Mouse (Mus musculus): ENCODE results near the gene Klhl29. TPM values are rescaled to one million over a fixed set of nuclear protein-coding genes. Genes with fewer than 3 reads are reported as not detected.

The Klhl29 gene
- polyA plus RNA-seq, 1 experiment from 2014 or later: 9.5 TPM

GRCm38 (mm10) chr12:5191206-5191605 lies 184.3 kb downstream of the Klhl29 start:
- H3K27me3 ChIP-seq (ENCODE audit: control insufficient read depth, insufficient read depth, low read length): no peaks in the 10 kb centered on the region
- no peak overlapping the region for H3K4me3 ChIP-seq (replicated peaks; ENCODE audit: low read depth, low read length)
- no peaks in the 10 kb centered on the region for H3K9me3 ChIP-seq (ENCODE audit: control insufficient read depth, low read length)
- H3K27ac ChIP-seq (replicated peaks; ENCODE audit: low read depth, low read length): no peak overlapping the region
- DNase-seq: no peak
- peaks cover 44% of the 10 kb centered on the region for H3K4me1 ChIP-seq (ENCODE audit: control insufficient read depth, insufficient read depth, low read length)
- WGBS: 65% methylated on average over 4 of the region's 4 CpGs
- no peaks in the 10 kb centered on the region for H3K36me3 ChIP-seq (ENCODE audit: control insufficient read depth, insufficient read depth, low read length)
- ATAC-seq (ENCODE audit: low FRiP score, low TSS enrichment): no peak
- no peak overlapping the region for H3K4me2 ChIP-seq (ENCODE audit: low read length)
- no peak overlapping the region for H3K9ac ChIP-seq (replicated peaks; ENCODE audit: low read length)

DNA sequence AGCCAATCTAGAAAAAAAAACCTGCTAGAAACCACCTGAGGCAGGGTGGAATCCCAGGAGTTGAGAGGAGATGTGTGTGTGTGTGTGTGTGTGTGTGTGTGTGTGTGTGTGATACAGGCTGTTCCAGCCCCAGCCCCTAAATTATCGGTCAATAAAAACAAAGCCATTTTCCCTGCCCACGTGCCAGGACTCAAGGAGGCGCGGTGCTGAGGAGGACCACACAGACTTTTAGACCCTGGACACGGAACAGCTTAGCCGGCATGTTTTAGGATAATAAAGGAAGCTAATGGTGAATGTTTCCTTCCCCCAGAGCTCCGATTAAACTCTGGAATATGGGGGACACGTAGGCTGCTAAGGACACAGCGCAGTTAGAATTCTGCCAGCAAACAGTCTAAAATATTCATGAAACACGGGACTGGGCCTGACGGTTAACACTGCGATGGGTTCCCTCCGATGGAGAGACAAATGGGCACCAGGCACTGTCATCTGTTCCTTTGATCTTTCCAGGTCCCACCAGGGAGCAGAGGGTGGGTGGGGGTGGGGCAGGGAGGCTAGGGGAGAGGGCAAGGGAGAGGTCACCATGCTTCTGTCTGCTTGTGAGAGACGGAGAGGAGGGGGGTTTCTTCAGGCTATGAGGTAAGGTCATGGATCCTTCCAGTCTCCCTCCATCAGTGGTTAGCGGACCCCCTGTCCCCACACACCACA lies 185.9 kb downstream of the Klhl29 start:
- no peak overlapping the region for H3K9ac ChIP-seq (replicated peaks; ENCODE audit: low read length)
- H3K27me3 ChIP-seq (ENCODE audit: control insufficient read depth, insufficient read depth, low read length): no peaks in the 10 kb centered on the region
- WGBS: 19% methylated on average over 15 of the region's 15 CpGs
- H3K4me1 ChIP-seq (ENCODE audit: control insufficient read depth, insufficient read depth, low read length): peaks cover 44% of the 10 kb centered on the region
- H3K4me3 ChIP-seq (replicated peaks; ENCODE audit: low read depth, low read length): no peak overlapping the region
- peak overlapping the region; percentile 55 for H3K27ac ChIP-seq (replicated peaks; ENCODE audit: low read depth, low read length)
- H3K4me2 ChIP-seq (ENCODE audit: low read length): no peak overlapping the region
- ATAC-seq (ENCODE audit: low FRiP score, low TSS enrichment): peak; percentile 28
- no peaks in the 10 kb centered on the region for H3K36me3 ChIP-seq (ENCODE audit: control insufficient read depth, insufficient read depth, low read length)
- no peaks in the 10 kb centered on the region for H3K9me3 ChIP-seq (ENCODE audit: control insufficient read depth, low read length)
- DNase-seq: peak; percentile 63

DNA sequence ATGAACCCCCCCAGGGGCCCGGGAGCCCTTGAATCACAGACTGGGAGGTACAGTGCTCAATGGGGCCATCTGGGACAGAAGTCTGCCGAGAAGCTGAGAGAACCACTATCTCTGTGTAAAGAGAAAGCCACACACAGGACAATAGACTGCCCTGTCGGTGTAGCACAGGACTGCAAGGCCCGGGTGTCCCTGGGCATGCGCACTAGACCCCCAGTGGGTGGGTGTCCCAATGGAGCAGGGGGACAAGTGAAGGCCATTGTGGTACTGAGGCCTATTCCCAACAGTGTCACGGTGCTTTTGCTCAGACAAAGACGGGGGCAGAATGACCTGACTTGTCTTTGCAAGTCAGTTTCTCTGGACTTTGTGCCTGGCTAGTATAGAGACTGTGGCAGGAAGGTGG lies 186.6 kb downstream of the Klhl29 start:
- Histone ChIP-seq H3K9me3 (ENCODE audit: control insufficient read depth, low read length) (no peaks in the 10 kb centered on the region), H3K27ac (replicated peaks; ENCODE audit: low read depth, low read length) (peak overlapping the region; percentile 14; the same call in 1 of the 2 replicates), H3K4me1 (ENCODE audit: control insufficient read depth, insufficient read depth, low read length) (peaks cover 44% of the 10 kb centered on the region), H3K9ac (replicated peaks; ENCODE audit: low read length) (no peak overlapping the region), H3K27me3 (ENCODE audit: control insufficient read depth, insufficient read depth, low read length) (no peaks in the 10 kb centered on the region), H3K36me3 (ENCODE audit: control insufficient read depth, insufficient read depth, low read length) (no peaks in the 10 kb centered on the region), H3K4me2 (ENCODE audit: low read length) (no peak overlapping the region), H3K4me3 (replicated peaks; ENCODE audit: low read depth, low read length) (no peak overlapping the region)
- ATAC-seq (ENCODE audit: low FRiP score, low TSS enrichment) (peak; percentile 46), DNase-seq (peak; percentile 53)
- WGBS: 18% methylated on average over 7 of the region's 7 CpGs

DNA sequence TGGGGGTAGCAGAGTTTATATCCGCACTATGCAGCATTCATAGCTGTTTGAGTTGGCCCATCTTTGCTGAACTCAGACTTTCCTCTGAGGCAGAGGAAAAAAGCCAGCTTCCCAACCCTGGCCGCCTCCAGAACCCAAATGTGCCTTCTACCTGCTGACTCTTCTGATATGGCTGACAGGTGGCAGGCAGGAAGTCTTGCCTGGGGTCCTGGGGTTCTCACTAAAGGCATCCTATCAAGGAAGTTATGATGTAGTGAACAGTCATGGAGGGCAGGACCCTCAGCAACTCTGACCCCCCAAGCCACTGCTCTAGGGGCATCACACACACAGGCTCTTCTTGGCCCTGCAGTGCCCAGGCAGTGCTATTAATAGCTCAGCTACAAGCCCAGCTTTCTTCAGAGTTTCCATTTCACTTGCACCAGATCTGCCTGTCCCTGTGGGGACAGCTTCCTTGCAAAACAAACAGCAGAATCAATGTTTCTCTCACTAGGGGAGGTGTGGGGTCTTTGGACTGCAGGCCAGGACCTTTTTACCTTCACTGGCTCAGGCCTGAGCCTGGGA lies 187.6 kb downstream of the Klhl29 start:
- ATAC-seq (ENCODE audit: low FRiP score, low TSS enrichment): no peak
- WGBS: 95% methylated on average over 2 of the region's 2 CpGs
- no peak overlapping the region for H3K27ac ChIP-seq (replicated peaks; ENCODE audit: low read depth, low read length)

DNA sequence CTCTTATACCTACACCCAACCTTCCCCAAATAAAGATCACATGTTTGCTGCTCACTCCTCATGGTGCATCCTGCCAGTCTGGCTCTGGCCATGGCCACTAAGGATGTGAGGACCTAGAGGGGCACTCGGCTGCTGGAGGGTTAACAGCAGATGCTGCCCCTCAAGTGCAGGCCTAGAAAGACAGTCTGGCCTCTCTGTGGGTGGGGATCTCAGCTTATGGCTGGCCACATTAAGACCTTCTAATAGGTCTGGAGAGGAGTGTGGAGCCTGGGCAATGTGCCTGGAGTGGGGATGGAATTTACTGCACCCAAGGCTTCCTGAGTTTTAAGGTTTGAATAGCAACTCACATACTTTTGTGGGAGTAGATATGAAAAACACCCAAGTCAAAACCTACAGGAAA lies 188.8 kb downstream of the Klhl29 start:
- WGBS: 81% methylated on average over 1 of the region's 1 CpGs
- no peak for ATAC-seq (ENCODE audit: low FRiP score, low TSS enrichment)
- no peak overlapping the region for H3K4me3 ChIP-seq (replicated peaks; ENCODE audit: low read depth, low read length)

More for the DNA sequence above, 187.6 kb downstream of the Klhl29 start:
- Histone ChIP-seq H3K4me3 (replicated peaks; ENCODE audit: low read depth, low read length) (no peak overlapping the region), H3K9ac (replicated peaks; ENCODE audit: low read length) (no peak overlapping the region), H3K4me1 (ENCODE audit: control insufficient read depth, insufficient read depth, low read length) (peaks cover 50% of the 10 kb centered on the region), H3K4me2 (ENCODE audit: low read length) (no peak overlapping the region), H3K9me3 (ENCODE audit: control insufficient read depth, low read length) (no peaks in the 10 kb centered on the region), H3K27me3 (ENCODE audit: control insufficient read depth, insufficient read depth, low read length) (no peaks in the 10 kb centered on the region), H3K36me3 (ENCODE audit: control insufficient read depth, insufficient read depth, low read length) (no peaks in the 10 kb centered on the region)
- DNase-seq: no peak

DNA sequence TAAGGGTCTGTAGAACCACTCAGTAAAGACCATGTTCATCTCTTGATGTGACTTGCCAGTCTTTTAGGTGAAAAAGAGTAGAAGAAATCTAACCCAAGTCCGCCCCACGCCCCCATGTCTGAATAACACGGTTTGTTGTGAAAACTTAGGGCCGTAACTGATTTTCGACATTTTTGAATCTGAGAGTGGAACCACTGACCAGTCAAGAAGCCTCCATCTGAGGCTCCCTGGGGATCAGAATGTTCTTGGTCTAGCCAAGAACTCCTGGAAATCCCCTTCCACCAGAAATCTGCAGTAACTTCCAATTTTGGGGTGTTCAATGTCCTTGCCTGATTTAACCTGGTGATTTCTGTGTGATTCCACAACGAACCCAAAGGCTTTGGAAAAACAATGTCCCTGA lies 189.9 kb downstream of the Klhl29 start:
- no peak overlapping the region for H3K4me2 ChIP-seq (ENCODE audit: low read length)
- no peak for ATAC-seq (ENCODE audit: low FRiP score, low TSS enrichment)
- WGBS: 93% methylated on average over 6 of the region's 6 CpGs
- peaks cover 43% of the 10 kb centered on the region for H3K4me1 ChIP-seq (ENCODE audit: control insufficient read depth, insufficient read depth, low read length)
- H3K4me3 ChIP-seq (replicated peaks; ENCODE audit: low read depth, low read length): no peak overlapping the region
- no peak for DNase-seq
- H3K27me3 ChIP-seq (ENCODE audit: control insufficient read depth, insufficient read depth, low read length): no peaks in the 10 kb centered on the region
- no peaks in the 10 kb centered on the region for H3K9me3 ChIP-seq (ENCODE audit: control insufficient read depth, low read length)
- H3K27ac ChIP-seq (replicated peaks; ENCODE audit: low read depth, low read length): no peak overlapping the region
- no peaks in the 10 kb centered on the region for H3K36me3 ChIP-seq (ENCODE audit: control insufficient read depth, insufficient read depth, low read length)
- H3K9ac ChIP-seq (replicated peaks; ENCODE audit: low read length): no peak overlapping the region

More for the DNA sequence above, 188.8 kb downstream of the Klhl29 start:
- Histone ChIP-seq H3K9ac (replicated peaks; ENCODE audit: low read length) (no peak overlapping the region), H3K27ac (replicated peaks; ENCODE audit: low read depth, low read length) (no peak overlapping the region), H3K4me2 (ENCODE audit: low read length) (no peak overlapping the region), H3K27me3 (ENCODE audit: control insufficient read depth, insufficient read depth, low read length) (no peaks in the 10 kb centered on the region), H3K36me3 (ENCODE audit: control insufficient read depth, insufficient read depth, low read length) (no peaks in the 10 kb centered on the region), H3K4me1 (ENCODE audit: control insufficient read depth, insufficient read depth, low read length) (peaks cover 47% of the 10 kb centered on the region), H3K9me3 (ENCODE audit: control insufficient read depth, low read length) (no peaks in the 10 kb centered on the region)
- DNase-seq: no peak

GRCm38 (mm10) chr12:5182586-5182985 lies 192.9 kb downstream of the Klhl29 start:
- DNase-seq (no peak), ATAC-seq (ENCODE audit: low FRiP score, low TSS enrichment) (no peak)
- no peaks in the 10 kb centered on the region for H3K9me3 ChIP-seq (ENCODE audit: control insufficient read depth, low read length)
- H3K4me3 ChIP-seq (replicated peaks; ENCODE audit: low read depth, low read length): no peak overlapping the region
- no peaks in the 10 kb centered on the region for H3K27me3 ChIP-seq (ENCODE audit: control insufficient read depth, insufficient read depth, low read length)
- WGBS: 80% methylated on average over 4 of the region's 4 CpGs
- no peak overlapping the region for H3K4me2 ChIP-seq (ENCODE audit: low read length)
- no peaks in the 10 kb centered on the region for H3K36me3 ChIP-seq (ENCODE audit: control insufficient read depth, insufficient read depth, low read length)
- H3K4me1 ChIP-seq (ENCODE audit: control insufficient read depth, insufficient read depth, low read length): peaks cover 20% of the 10 kb centered on the region
- H3K27ac ChIP-seq (replicated peaks; ENCODE audit: low read depth, low read length): 0 out of 2 replicates have a peak overlapping the region, but pooled peaks have one; percentile 27
- H3K9ac ChIP-seq (replicated peaks; ENCODE audit: low read length): no peak overlapping the region

GRCm38 (mm10) chr12:5182165-5182564 lies 193.3 kb downstream of the Klhl29 start:
- no peak overlapping the region for H3K4me2 ChIP-seq (ENCODE audit: low read length)
- peaks cover 20% of the 10 kb centered on the region for H3K4me1 ChIP-seq (ENCODE audit: control insufficient read depth, insufficient read depth, low read length)
- no peak overlapping the region for H3K4me3 ChIP-seq (replicated peaks; ENCODE audit: low read depth, low read length)
- DNase-seq (no peak), ATAC-seq (ENCODE audit: low FRiP score, low TSS enrichment) (no peak)
- WGBS: 82% methylated on average over 4 of the region's 4 CpGs
- no peaks in the 10 kb centered on the region for H3K9me3 ChIP-seq (ENCODE audit: control insufficient read depth, low read length)
- H3K36me3 ChIP-seq (ENCODE audit: control insufficient read depth, insufficient read depth, low read length): no peaks in the 10 kb centered on the region
- H3K27me3 ChIP-seq (ENCODE audit: control insufficient read depth, insufficient read depth, low read length): no peaks in the 10 kb centered on the region
- H3K27ac ChIP-seq (replicated peaks; ENCODE audit: low read depth, low read length): no peak overlapping the region
- no peak overlapping the region for H3K9ac ChIP-seq (replicated peaks; ENCODE audit: low read length)

Data from midbrain, embryonic 14.5 days (tissue).